Mouse (Mus musculus) lung, adult 2 months (tissue): Measurements from ENCODE around the gene Zfp931.
"Not testable (repeated sequence)": the region's sequence is repeated elsewhere in the genome, so short reads cannot be mapped to it uniquely, and the experiment has no call there.

Experiments
- CTCF ChIP-seq: fragments of 200-500 bp; IDR thresholded peaks from 2 replicates; pipeline ENCODE4 v1.5.1; 2011; ENCODE audit warnings: mild to moderate bottlenecking, low read length, control low read depth; ENCODE audit not compliant: insufficient read depth
- POLR2A ChIP-seq: fragments of 200-500 bp; IDR thresholded peaks from 2 replicates; pipeline ENCODE4 v1.6.1; 2011; ENCODE audit warnings: low read depth, mild to moderate bottlenecking, control low read depth, low read length, borderline replicate concordance; ENCODE audit errors: extremely low read depth

- not testable (repeated sequence) for TF ChIP-seq CTCF, POLR2A
Observed at GRCm38 (mm10) chr2:178023011-178023611, 55.2 kb downstream of the Zfp931 start, which contains the start of gene Zfp971.
